Comparison of ENCODE assay signal across 8 mouse cellular contexts in genomic region chr17:35077285-35077684, GRCm38 (mm10). TPM values are rescaled to one million over a fixed set of nuclear protein-coding genes. Genes with fewer than 3 reads are reported as not detected.
DNase-seq lines count a peak whose midpoint lies in the region; ATAC-seq and TF ChIP-seq lines count a peak whose summit lies in the region.

No protein-coding gene starts in this region.

- 0 out of 2 replicates have a peak, but pooled peaks have one; percentile 3 for ATAC-seq in intestine, embryonic 16.5 days
- peak; percentile 22; the same call in 1 of the 2 replicates for ATAC-seq in neural tube, embryonic 15.5 days (ENCODE audit: low FRiP score)

- 0 out of 2 replicates have a peak, but pooled peaks cover 2% of the 10 kb centered on the region for H3K4me1 ChIP-seq in liver, adult 2 months (ENCODE audit: control insufficient read depth, insufficient read depth, low read length)
- peaks cover 33% of the 10 kb centered on the region for H3K4me1 ChIP-seq in forebrain, embryonic 10.5 days
- H3K4me1 ChIP-seq in intestine, embryonic 16.5 days (ENCODE audit: control insufficient read depth, insufficient read depth, low read length), result peaks cover 30% of the 10 kb centered on the region
- peaks cover 15% of the 10 kb centered on the region for H3K4me1 ChIP-seq in neural tube, embryonic 15.5 days

- H3K79me2 ChIP-seq in liver, adult 2 months (ENCODE audit: control insufficient read depth, insufficient read depth, low read length), result no peaks in the 10 kb centered on the region

- peak overlapping the region; percentile 55 for H3K4me2 ChIP-seq in intestine, embryonic 16.5 days (ENCODE audit: low read depth, low read length)
- H3K4me2 ChIP-seq in neural tube, embryonic 15.5 days, result peak overlapping the region; percentile 49

- no peaks in the 10 kb centered on the region for H3K27me3 ChIP-seq in liver, adult 2 months (ENCODE audit: control insufficient read depth, insufficient read depth, low read length)
- H3K27me3 ChIP-seq in forebrain, embryonic 10.5 days (ENCODE audit: poor library complexity, severe bottlenecking), result peaks cover 37% of the 10 kb centered on the region
- no peaks in the 10 kb centered on the region for H3K27me3 ChIP-seq in intestine, embryonic 16.5 days (replicated peaks; ENCODE audit: control insufficient read depth, insufficient read depth, low read length)
- H3K27me3 ChIP-seq in neural tube, embryonic 15.5 days (replicated peaks), result no peaks in the 10 kb centered on the region

- H3K4me3 ChIP-seq in liver, adult 2 months (ENCODE audit: insufficient read depth, low read depth, low read length), result no peak overlapping the region; the same call in 1 of the 2 replicates
- H3K4me3 ChIP-seq in forebrain, embryonic 10.5 days, result peak overlapping the region; percentile 42
- H3K4me3 ChIP-seq in intestine, embryonic 16.5 days (ENCODE audit: low read length), result peak overlapping the region; percentile 37
- H3K4me3 ChIP-seq in neural tube, embryonic 15.5 days (replicated peaks), result peak overlapping the region; percentile 21; the same call in 1 of the 2 replicates

- H3K9me3 ChIP-seq in forebrain, embryonic 10.5 days, result no peaks in the 10 kb centered on the region
- H3K9me3 ChIP-seq in intestine, embryonic 16.5 days (ENCODE audit: control insufficient read depth, low read length), result no peaks in the 10 kb centered on the region
- no peaks in the 10 kb centered on the region for H3K9me3 ChIP-seq in neural tube, embryonic 15.5 days (replicated peaks)

- H3K27ac ChIP-seq in liver, adult 2 months (replicated peaks; ENCODE audit: insufficient read depth, low read depth, low read length), result peak overlapping the region; percentile 4; the same call in 1 of the 2 replicates
- H3K27ac ChIP-seq in forebrain, embryonic 10.5 days, result peak overlapping the region; percentile 81
- H3K27ac ChIP-seq in intestine, embryonic 16.5 days (ENCODE audit: low read length), result peak overlapping the region; percentile 74
- H3K27ac ChIP-seq in neural tube, embryonic 15.5 days (replicated peaks), result no peak overlapping the region

- intact Hi-C loops in gastrocnemius, postnatal 14 days (cut with DNase I; ENCODE audit: low total_unique reads), result no loop called here

- no peak for TF ChIP-seq POLR2A in liver, adult 2 months (IDR thresholded peaks at IDR 0.05; ENCODE audit: extremely low read depth, insufficient read depth, low read length)

- peak overlapping the region; percentile 46 for H3K9ac ChIP-seq in liver, adult 2 months (ENCODE audit: low read depth, low read length)
- H3K9ac ChIP-seq in intestine, embryonic 16.5 days (ENCODE audit: low read depth, low read length), result peak overlapping the region; percentile 65
- 0 out of 2 replicates have a peak overlapping the region, but pooled peaks have one; percentile 14 for H3K9ac ChIP-seq in neural tube, embryonic 15.5 days (replicated peaks)

- no peak for DNase-seq in liver, adult 2 months (ENCODE audit: extremely low read depth, low read depth, low spot score)
- no peak for DNase-seq in liver
- DNase-seq in forebrain, embryonic 10.5 days (ENCODE audit: extremely low spot score, low spot score), result no peak
- DNase-seq in gastrocnemius, postnatal 14 days, result no peak
- no peak for DNase-seq in urinary bladder, postnatal 4 days (ENCODE audit: low spot score in 2 of 2)
- no peak for DNase-seq in ovary, postnatal 14 days (ENCODE audit: low spot score)

- no peak for TF ChIP-seq CTCF in liver, adult 2 months (IDR thresholded peaks at IDR 0.05; ENCODE audit: low read depth, low read length)

- 53% methylated on average over 2 of the region's 2 CpGs for WGBS in liver, adult 2 months
- WGBS in forebrain, embryonic 10.5 days, result 51% methylated on average over 2 of the region's 2 CpGs
- 18% methylated on average over 2 of the region's 2 CpGs for WGBS in intestine, embryonic 16.5 days
- WGBS in neural tube, embryonic 15.5 days, result 19% methylated on average over 2 of the region's 2 CpGs

- no peaks in the 10 kb centered on the region for H3K36me3 ChIP-seq in liver, adult 2 months (ENCODE audit: control insufficient read depth, insufficient read depth, low read length)
- no peaks in the 10 kb centered on the region for H3K36me3 ChIP-seq in forebrain, embryonic 10.5 days (replicated peaks)
- H3K36me3 ChIP-seq in intestine, embryonic 16.5 days (ENCODE audit: control insufficient read depth, insufficient read depth, low read length), result no peaks in the 10 kb centered on the region
- H3K36me3 ChIP-seq in neural tube, embryonic 15.5 days, result no peaks in the 10 kb centered on the region

RNA-seq across cellular contexts. Expression of gene Ly6g6d, which starts 0.6 kb away (rescaled TPM):
- 0.47 TPM in 1 of 2 replicates, not detected in the other for total RNA-seq in liver, adult 2 months (2014; rRNA removed)
- polyA plus RNA-seq in liver, adult 2 months (2012; rRNA removed), result 0.24 and 0.67 TPM in 2 replicates
- polyA plus RNA-seq in forebrain, embryonic 10.5 days (2016; fragmentation: Nextera tagmentation; extraction: Ambion mirVana), result 1.8 and 2.0 TPM in 2 replicates
- 4.3 and 5.6 TPM in 2 replicates for polyA plus RNA-seq in intestine, embryonic 16.5 days (2015; fragmentation: Nextera tagmentation; extraction: Ambion mirVana)
- polyA plus RNA-seq in neural tube, embryonic 15.5 days (2015; fragmentation: Nextera tagmentation; extraction: Ambion mirVana), result 0.74 and 2.8 TPM in 2 replicates
- under 1 TPM; 0.64 TPM for total RNA-seq in gastrocnemius, postnatal 14 days (2021)

RNA-seq across cellular contexts. Expression of gene Ly6g6e, which starts 0.6 kb away (rescaled TPM):
- 0.37 TPM in 1 of 2 replicates, not detected in the other for total RNA-seq in liver, adult 2 months (2014; rRNA removed)
- polyA plus RNA-seq in liver, adult 2 months (2012; rRNA removed), result 0.33 and 0.35 TPM in 2 replicates
- 1.00 TPM in 1 of 2 replicates, not detected in the other for polyA plus RNA-seq in forebrain, embryonic 10.5 days (2016; fragmentation: Nextera tagmentation; extraction: Ambion mirVana)
- polyA plus RNA-seq in intestine, embryonic 16.5 days (2015; fragmentation: Nextera tagmentation; extraction: Ambion mirVana), result 3.4 and 3.8 TPM in 2 replicates
- 0.65 and 1.3 TPM in 2 replicates for polyA plus RNA-seq in neural tube, embryonic 15.5 days (2015; fragmentation: Nextera tagmentation; extraction: Ambion mirVana)
- not detected for total RNA-seq in gastrocnemius, postnatal 14 days (2021)

RNA-seq across cellular contexts. Expression of gene Ly6g6f, which starts 8.1 kb away (rescaled TPM):
- not detected in 2 replicates for total RNA-seq in liver, adult 2 months (2014; rRNA removed)
- polyA plus RNA-seq in liver, adult 2 months (2012; rRNA removed), result 0.07 TPM in 2 replicates
- 0.46 and 0.69 TPM in 2 replicates for polyA plus RNA-seq in forebrain, embryonic 10.5 days (2016; fragmentation: Nextera tagmentation; extraction: Ambion mirVana)
- polyA plus RNA-seq in intestine, embryonic 16.5 days (2015; fragmentation: Nextera tagmentation; extraction: Ambion mirVana), result 0.16 and 0.23 TPM in 2 replicates
- 0.32 TPM in 1 of 2 replicates, not detected in the other for polyA plus RNA-seq in neural tube, embryonic 15.5 days (2015; fragmentation: Nextera tagmentation; extraction: Ambion mirVana)
- total RNA-seq in gastrocnemius, postnatal 14 days (2021), result not detected

RNA-seq across cellular contexts. Expression of gene Mpig6b, which starts 11.3 kb away (rescaled TPM):
- 0.18 TPM in 1 of 2 replicates, not detected in the other for total RNA-seq in liver, adult 2 months (2014; rRNA removed)
- 0.06 TPM in 1 of 2 replicates, not detected in the other for polyA plus RNA-seq in liver, adult 2 months (2012; rRNA removed)
- polyA plus RNA-seq in forebrain, embryonic 10.5 days (2016; fragmentation: Nextera tagmentation; extraction: Ambion mirVana), result 0.59 and 0.72 TPM in 2 replicates
- 0.37 and 0.40 TPM in 2 replicates for polyA plus RNA-seq in intestine, embryonic 16.5 days (2015; fragmentation: Nextera tagmentation; extraction: Ambion mirVana)
- 0.17 and 0.24 TPM in 2 replicates for polyA plus RNA-seq in neural tube, embryonic 15.5 days (2015; fragmentation: Nextera tagmentation; extraction: Ambion mirVana)
- total RNA-seq in gastrocnemius, postnatal 14 days (2021), result not detected

RNA-seq across cellular contexts. Expression of gene Abhd16a, which starts 11.8 kb away (rescaled TPM):
- total RNA-seq in liver, adult 2 months (2014; rRNA removed), result 62.2 and 63.3 TPM in 2 replicates
- polyA plus RNA-seq in liver, adult 2 months (2012; rRNA removed), result 78.4 and 83.0 TPM in 2 replicates
- 51.8 and 52.7 TPM in 2 replicates for polyA plus RNA-seq in forebrain, embryonic 10.5 days (2016; fragmentation: Nextera tagmentation; extraction: Ambion mirVana)
- 107 and 108 TPM in 2 replicates for polyA plus RNA-seq in intestine, embryonic 16.5 days (2015; fragmentation: Nextera tagmentation; extraction: Ambion mirVana)
- 110 TPM in 2 replicates for polyA plus RNA-seq in neural tube, embryonic 15.5 days (2015; fragmentation: Nextera tagmentation; extraction: Ambion mirVana)
- 10 to 100 TPM; 52.8 to 58.5 TPM for total RNA-seq in gastrocnemius, postnatal 14 days (2021)

Comparison
In these comparisons a context has a peak if more than half of its experiments do, and no peak if none do; other contexts are left out.
1. H3K9ac ChIP-seq: peak in every context shown above with its lines; median percentile 65 in intestine, embryonic 16.5 days; 46 in liver, adult 2 months; 14 in neural tube, embryonic 15.5 days.